Mouse (Mus musculus) forebrain, embryonic 16.5 days (tissue): Measurements from ENCODE around the gene Lyg2. TPM values are rescaled to one million over a fixed set of nuclear protein-coding genes. Genes with fewer than 3 reads are reported as not detected.

ENCODE experiments used
- polyA plus RNA-seq: library from polyadenylated mRNA; unstranded; fragments of >200 nt; fragmentation: Nextera tagmentation; extraction: Ambion mirVana; gene quantifications from 2 replicates; pipeline ENCODE4 v1.2.1, GENCODE M21; 2015

Lyg2 gene
- polyA plus RNA-seq, 1 experiment from 2014 or later: not detected

Other genes with a start within 250 kb of the Lyg2 start
- gene 2010300C02Rik, start 196.4 kb downstream of the Lyg2 start, polyA plus RNA-seq: 2.6 and 3.5 TPM in 2 replicates
- gene Tsga10, start 50.1 kb downstream of the Lyg2 start, polyA plus RNA-seq: 24.9 and 26.0 TPM in 2 replicates
- gene Lipt1, start 44.8 kb downstream of the Lyg2 start, polyA plus RNA-seq: 9.2 and 9.5 TPM in 2 replicates
- 18.5 and 19.0 TPM in 2 replicates for gene Mitd1, start 26.1 kb downstream of the Lyg2 start, polyA plus RNA-seq
- gene Mrpl30, start 26.0 kb downstream of the Lyg2 start, polyA plus RNA-seq: 251 and 262 TPM in 2 replicates
- gene Lyg1, start 41.3 kb upstream of the Lyg2 start, polyA plus RNA-seq: not detected in 2 replicates
- gene Txndc9, start 81.4 kb upstream of the Lyg2 start, polyA plus RNA-seq: 137 and 152 TPM in 2 replicates
- 22.3 and 23.0 TPM in 2 replicates for gene Eif5b, start 81.5 kb upstream of the Lyg2 start, polyA plus RNA-seq
- gene Rev1, start 213.3 kb upstream of the Lyg2 start, polyA plus RNA-seq: 38.8 and 40.1 TPM in 2 replicates